Mouse (Mus musculus): ENCODE results near the gene Cdk20. TPM values are rescaled to one million over a fixed set of nuclear protein-coding genes. Genes with fewer than 3 reads are reported as not detected.

The Cdk20 gene
- 10.8 and 11.2 TPM in 2 replicates for polyA plus RNA-seq (2014; fragmentation: Nextera tagmentation; extraction: Ambion mirVana)

- DNase-seq (ENCODE audit: low spot score): peak; percentile 93
These were observed at the start of gene Cdk20 for GRCm38 (mm10) chr13:64432017-64432995. Gene Cdk20 (plus strand): TSS chr13:64432314.

DNA sequence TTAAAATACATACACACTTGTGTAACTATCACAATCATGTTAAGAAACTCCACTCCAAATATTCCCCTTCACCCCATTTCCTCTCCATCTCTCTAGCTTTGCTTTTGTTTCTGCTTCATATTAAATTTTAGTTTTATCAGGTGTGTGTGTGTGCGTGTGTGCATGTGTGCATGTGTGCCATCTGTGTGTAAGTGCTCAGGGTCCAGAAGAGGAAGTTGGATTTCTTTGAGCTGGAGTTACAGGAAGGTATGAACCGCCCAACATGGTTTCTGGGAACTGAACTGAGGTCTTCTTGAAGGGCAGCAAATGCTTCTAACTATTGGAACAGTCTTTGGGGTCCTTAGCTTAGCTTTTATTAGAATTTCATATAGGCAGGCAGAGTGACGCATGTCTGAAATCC lies 47.2 kb upstream of the Cdk20 start:
- WGBS: 83% methylated on average over 3 of the region's 3 CpGs
- no peaks in the 10 kb centered on the region for H3K36me3 ChIP-seq (ENCODE audit: control insufficient read depth, insufficient read depth, low read length)
- ATAC-seq (ENCODE audit: insufficient number of reproducible peaks, low FRiP score, low TSS enrichment, low read depth) (no peak), DNase-seq (ENCODE audit: low spot score) (no peak)
- no peak overlapping the region for H3K4me3 ChIP-seq (ENCODE audit: low read depth, low read length)
- no peaks in the 10 kb centered on the region for H3K27me3 ChIP-seq (ENCODE audit: control insufficient read depth, insufficient read depth, low read length)
- H3K4me1 ChIP-seq (ENCODE audit: control insufficient read depth, insufficient read depth, low read length): no peaks in the 10 kb centered on the region
- no peak overlapping the region for H3K9ac ChIP-seq (ENCODE audit: low read length)
- no peak overlapping the region for H3K27ac ChIP-seq (replicated peaks; ENCODE audit: low read depth, low read length)
- H3K9me3 ChIP-seq (ENCODE audit: control insufficient read depth, low read length): no peaks in the 10 kb centered on the region
- H3K4me2 ChIP-seq (ENCODE audit: low read depth, severe bottlenecking): no peak overlapping the region

More at GRCm38 (mm10) chr13:64432017-64432995, at the start of gene Cdk20:
- H3K27me3 ChIP-seq (ENCODE audit: control insufficient read depth, insufficient read depth, low read length): no peaks in the 10 kb centered on the region
- peak within 1 kb of the TSS; percentile 72 for H3K27ac ChIP-seq (replicated peaks; ENCODE audit: low read depth, low read length)
- WGBS: under 1% methylated on average over 57 of the region's 57 CpGs
- H3K4me2 ChIP-seq (ENCODE audit: low read depth, severe bottlenecking): peak within 1 kb of the TSS; percentile 68
- peak within 1 kb of the TSS; percentile 41 for H3K4me3 ChIP-seq (ENCODE audit: low read depth, low read length)
- peak; percentile 99 for ATAC-seq (ENCODE audit: insufficient number of reproducible peaks, low FRiP score, low TSS enrichment, low read depth)
- H3K9me3 ChIP-seq (ENCODE audit: control insufficient read depth, low read length): no peaks in the 10 kb centered on the region
- peak within 1 kb of the TSS; percentile 47 for H3K9ac ChIP-seq (ENCODE audit: low read length)
- 0 out of 2 replicates have a peak, but pooled peaks cover 2% of the 10 kb centered on the region for H3K4me1 ChIP-seq (ENCODE audit: control insufficient read depth, insufficient read depth, low read length)
- H3K36me3 ChIP-seq (ENCODE audit: control insufficient read depth, insufficient read depth, low read length): no peaks in the 10 kb centered on the region

DNA sequence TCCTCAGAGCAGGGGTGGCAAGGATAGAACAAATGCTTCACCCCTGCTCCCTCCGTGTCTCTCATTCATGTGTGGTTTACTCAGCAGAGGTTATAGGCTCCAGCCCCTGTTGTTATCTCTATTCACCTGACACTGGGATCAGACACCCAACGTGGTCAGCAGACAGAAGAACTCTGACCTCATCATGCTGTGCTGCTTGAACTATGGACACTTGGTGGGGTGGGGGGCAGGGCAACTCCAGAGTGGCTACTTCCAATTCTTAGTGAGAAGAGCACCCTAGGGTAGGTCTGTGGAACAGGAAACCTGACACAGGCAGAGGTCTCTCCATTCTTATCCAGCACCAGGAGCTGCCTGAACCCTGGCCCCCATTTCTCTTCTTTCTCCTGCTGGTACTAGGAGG lies 46.1 kb upstream of the Cdk20 start:
- ATAC-seq (ENCODE audit: insufficient number of reproducible peaks, low FRiP score, low TSS enrichment, low read depth) (no peak), DNase-seq (ENCODE audit: low spot score) (no peak)
- Histone ChIP-seq H3K9me3 (ENCODE audit: control insufficient read depth, low read length) (no peaks in the 10 kb centered on the region), H3K9ac (ENCODE audit: low read length) (no peak overlapping the region), H3K4me1 (ENCODE audit: control insufficient read depth, insufficient read depth, low read length) (no peaks in the 10 kb centered on the region), H3K27ac (replicated peaks; ENCODE audit: low read depth, low read length) (no peak overlapping the region), H3K4me3 (ENCODE audit: low read depth, low read length) (no peak overlapping the region), H3K4me2 (ENCODE audit: low read depth, severe bottlenecking) (no peak overlapping the region), H3K36me3 (ENCODE audit: control insufficient read depth, insufficient read depth, low read length) (no peaks in the 10 kb centered on the region), H3K27me3 (ENCODE audit: control insufficient read depth, insufficient read depth, low read length) (no peaks in the 10 kb centered on the region)
- WGBS: 54% methylated on average over 2 of the region's 2 CpGs

- H3K27ac ChIP-seq (replicated peaks; ENCODE audit: low read depth, low read length): no peak overlapping the region
- no peaks in the 10 kb centered on the region for H3K36me3 ChIP-seq (ENCODE audit: control insufficient read depth, insufficient read depth, low read length)
- H3K4me2 ChIP-seq (ENCODE audit: low read depth, severe bottlenecking): no peak overlapping the region
- H3K27me3 ChIP-seq (ENCODE audit: control insufficient read depth, insufficient read depth, low read length): no peaks in the 10 kb centered on the region
- H3K4me3 ChIP-seq (ENCODE audit: low read depth, low read length): no peak overlapping the region
- no peaks in the 10 kb centered on the region for H3K4me1 ChIP-seq (ENCODE audit: control insufficient read depth, insufficient read depth, low read length)
- H3K9ac ChIP-seq (ENCODE audit: low read length): no peak overlapping the region
- ATAC-seq (ENCODE audit: insufficient number of reproducible peaks, low FRiP score, low TSS enrichment, low read depth) (no peak), DNase-seq (ENCODE audit: low spot score) (no peak)
- H3K9me3 ChIP-seq (ENCODE audit: control insufficient read depth, low read length): no peaks in the 10 kb centered on the region
- WGBS: 70% methylated on average over 4 of the region's 4 CpGs
These were observed 43.7 kb upstream of the Cdk20 start for GRCm38 (mm10) chr13:64388415-64388814.

DNA sequence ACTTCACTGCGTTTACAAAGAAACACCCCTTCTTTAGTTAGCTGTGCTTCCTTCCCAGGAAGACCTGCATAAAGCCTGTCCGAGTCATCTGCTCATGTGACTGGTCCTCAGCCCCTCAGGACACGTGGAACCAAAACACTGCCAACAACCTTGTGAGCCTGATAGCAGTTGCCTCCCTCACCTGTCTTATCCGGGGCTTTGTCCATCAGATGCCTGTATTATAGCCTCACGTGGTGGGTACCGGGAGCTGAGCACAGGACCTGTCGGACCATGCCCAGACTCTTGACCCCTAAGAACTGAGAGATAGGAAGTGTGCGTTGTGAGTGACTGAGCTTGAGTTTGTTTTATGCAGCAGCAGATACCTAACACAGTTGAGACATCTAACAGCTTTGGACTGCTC lies 35.1 kb upstream of the Cdk20 start:
- DNase-seq (ENCODE audit: low spot score) (no peak), ATAC-seq (ENCODE audit: insufficient number of reproducible peaks, low FRiP score, low TSS enrichment, low read depth) (no peak)
- Histone ChIP-seq H3K27me3 (ENCODE audit: control insufficient read depth, insufficient read depth, low read length) (no peaks in the 10 kb centered on the region), H3K27ac (replicated peaks; ENCODE audit: low read depth, low read length) (no peak overlapping the region), H3K9ac (ENCODE audit: low read length) (no peak overlapping the region), H3K4me2 (ENCODE audit: low read depth, severe bottlenecking) (no peak overlapping the region), H3K36me3 (ENCODE audit: control insufficient read depth, insufficient read depth, low read length) (no peaks in the 10 kb centered on the region), H3K9me3 (ENCODE audit: control insufficient read depth, low read length) (no peaks in the 10 kb centered on the region), H3K4me3 (ENCODE audit: low read depth, low read length) (no peak overlapping the region), H3K4me1 (ENCODE audit: control insufficient read depth, insufficient read depth, low read length) (no peaks in the 10 kb centered on the region)
- 73% methylated on average over 8 of the region's 8 CpGs for WGBS

- WGBS: 94% methylated on average over 1 of the region's 1 CpGs
- H3K4me1 ChIP-seq (ENCODE audit: control insufficient read depth, insufficient read depth, low read length): no peaks in the 10 kb centered on the region
- H3K4me2 ChIP-seq (ENCODE audit: low read depth, severe bottlenecking): no peak overlapping the region
- DNase-seq (ENCODE audit: low spot score) (no peak), ATAC-seq (ENCODE audit: insufficient number of reproducible peaks, low FRiP score, low TSS enrichment, low read depth) (no peak)
- H3K36me3 ChIP-seq (ENCODE audit: control insufficient read depth, insufficient read depth, low read length): no peaks in the 10 kb centered on the region
- H3K27ac ChIP-seq (replicated peaks; ENCODE audit: low read depth, low read length): no peak overlapping the region
- H3K27me3 ChIP-seq (ENCODE audit: control insufficient read depth, insufficient read depth, low read length): no peaks in the 10 kb centered on the region
- H3K9ac ChIP-seq (ENCODE audit: low read length): no peak overlapping the region
- no peaks in the 10 kb centered on the region for H3K9me3 ChIP-seq (ENCODE audit: control insufficient read depth, low read length)
- H3K4me3 ChIP-seq (ENCODE audit: low read depth, low read length): no peak overlapping the region
These were observed 34.0 kb upstream of the Cdk20 start for GRCm38 (mm10) chr13:64398065-64398464.

GRCm38 (mm10) chr13:64399906-64400305 lies 32.2 kb upstream of the Cdk20 start:
- ATAC-seq (ENCODE audit: insufficient number of reproducible peaks, low FRiP score, low TSS enrichment, low read depth) (no peak), DNase-seq (ENCODE audit: low spot score) (no peak)
- H3K36me3 ChIP-seq (ENCODE audit: control insufficient read depth, insufficient read depth, low read length): no peaks in the 10 kb centered on the region
- no peak overlapping the region for H3K9ac ChIP-seq (ENCODE audit: low read length)
- no peak overlapping the region for H3K27ac ChIP-seq (replicated peaks; ENCODE audit: low read depth, low read length)
- H3K9me3 ChIP-seq (ENCODE audit: control insufficient read depth, low read length): no peaks in the 10 kb centered on the region
- H3K27me3 ChIP-seq (ENCODE audit: control insufficient read depth, insufficient read depth, low read length): no peaks in the 10 kb centered on the region
- H3K4me2 ChIP-seq (ENCODE audit: low read depth, severe bottlenecking): no peak overlapping the region
- no peak overlapping the region for H3K4me3 ChIP-seq (ENCODE audit: low read depth, low read length)
- 83% methylated on average over 3 of the region's 3 CpGs for WGBS
- no peaks in the 10 kb centered on the region for H3K4me1 ChIP-seq (ENCODE audit: control insufficient read depth, insufficient read depth, low read length)

DNA sequence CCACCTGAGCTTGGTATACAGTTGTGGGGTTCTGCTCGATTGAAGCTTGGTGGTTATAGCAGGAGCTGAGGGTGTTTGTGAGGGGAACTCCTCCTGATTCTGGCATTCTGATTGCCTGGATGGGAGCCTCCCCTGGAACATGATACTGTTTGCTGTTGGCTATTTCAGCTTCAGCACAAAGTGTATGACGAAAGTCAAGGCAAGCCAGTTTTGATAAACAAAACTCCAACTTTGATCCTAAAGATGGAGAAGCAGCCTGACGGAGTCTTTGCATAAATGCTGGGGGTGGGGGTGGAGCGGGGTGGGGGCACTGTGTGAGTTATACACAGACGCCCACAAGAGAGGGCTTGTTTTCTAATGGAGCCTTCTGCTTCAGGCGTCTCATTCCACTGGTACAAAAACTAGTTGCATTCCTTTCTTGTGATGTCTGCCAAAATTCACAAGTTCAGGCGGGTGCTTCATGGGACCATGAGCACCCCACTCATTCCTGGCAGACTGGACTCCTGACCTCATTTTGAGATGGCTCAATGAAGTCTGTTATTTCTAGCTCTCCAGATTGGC lies 31.2 kb upstream of the Cdk20 start:
- H3K9ac ChIP-seq (ENCODE audit: low read length): no peak overlapping the region
- no peaks in the 10 kb centered on the region for H3K36me3 ChIP-seq (ENCODE audit: control insufficient read depth, insufficient read depth, low read length)
- no peak overlapping the region for H3K4me2 ChIP-seq (ENCODE audit: low read depth, severe bottlenecking)
- no peak overlapping the region for H3K4me3 ChIP-seq (ENCODE audit: low read depth, low read length)
- no peaks in the 10 kb centered on the region for H3K9me3 ChIP-seq (ENCODE audit: control insufficient read depth, low read length)
- H3K27ac ChIP-seq (replicated peaks; ENCODE audit: low read depth, low read length): no peak overlapping the region
- ATAC-seq (ENCODE audit: insufficient number of reproducible peaks, low FRiP score, low TSS enrichment, low read depth): no peak
- no peaks in the 10 kb centered on the region for H3K4me1 ChIP-seq (ENCODE audit: control insufficient read depth, insufficient read depth, low read length)
- DNase-seq (ENCODE audit: low spot score): no peak
- no peaks in the 10 kb centered on the region for H3K27me3 ChIP-seq (ENCODE audit: control insufficient read depth, insufficient read depth, low read length)
- 63% methylated on average over 7 of the region's 7 CpGs for whole genome bisulfite sequencing
